Mouse (Mus musculus) gastrocnemius, adult 18-20 months (tissue): ENCODE measurements at regions not wholly inside any gene's neighbourhood (a gene's known extent, or its start where the extent isn't known, plus 50 kb on each side); places are given as distances from the start of the nearest gene placed in this dataset.

Experiments
- DNase-seq: peaks from one replicate; pipeline ENCODE4 v3.0.0; 2021; ENCODE audit warnings: low spot score

- DNase-seq, result no peak
Observed at GRCm38 (mm10) chr6:126588761-126589160, 53.5 kb upstream of the Kcna5 start.

GRCm38 (mm10) chr6:126587476-126587875 is 52.3 kb upstream of the Kcna5 start:
- DNase-seq, result no peak

DNA sequence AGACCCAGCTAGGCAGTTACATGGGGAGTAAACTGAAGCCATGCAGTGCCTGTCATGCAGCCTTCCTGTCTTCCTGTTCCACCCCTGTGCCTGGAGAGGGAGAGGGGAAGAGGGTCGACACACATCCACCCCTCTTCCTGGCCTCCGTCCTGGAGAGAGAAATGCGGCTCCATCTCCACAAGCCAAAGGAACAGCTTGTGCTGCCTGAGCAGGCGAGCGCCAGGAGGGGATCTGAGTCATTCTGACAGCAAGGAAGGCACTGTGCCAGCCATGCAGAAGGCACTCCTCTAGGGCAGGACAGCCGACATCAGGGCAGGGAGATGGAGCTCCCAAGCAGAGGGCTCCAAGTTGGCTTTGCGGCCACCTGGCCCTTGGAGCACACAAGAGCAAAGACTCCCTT is 50.6 kb upstream of the Kcna5 start:
- peak; percentile 32 for DNase-seq
